Mouse (Mus musculus) brain, embryonic 14.5 days (tissue): ENCODE measurements around the gene Lmo4. TPM values are rescaled to one million over a fixed set of nuclear protein-coding genes. Genes with fewer than 3 reads are reported as not detected.

Experiments
- DNase-seq: peaks from one replicate; pipeline ENCODE4 v3.0.0-alpha.2; 2011; ENCODE audit warnings: low read depth
- CTCF ChIP-seq: fragments of 200-500 bp; IDR thresholded peaks from 2 replicates; pipeline ENCODE4 v1.5.1; 2012; ENCODE audit warnings: inconsistent platforms, mild to moderate bottlenecking, moderate library complexity, borderline replicate concordance; ENCODE audit not compliant: insufficient read depth, insufficient read length; ENCODE audit errors: extremely low read depth
- POLR2A ChIP-seq: fragments of 200-500 bp; IDR thresholded peaks from 2 replicates; pipeline ENCODE4 v1.6.1; 2012; ENCODE audit warnings: mild to moderate bottlenecking, inconsistent platforms, borderline replicate concordance; ENCODE audit not compliant: poor library complexity, insufficient read depth, insufficient read length, severe bottlenecking; ENCODE audit errors: extremely low read depth
- polyA plus RNA-seq: library from polyadenylated mRNA; depleted of rRNA; stranded (reverse); fragments of >200 nt; gene quantifications from 2 replicates; pipeline ENCODE4 v1.2.3, GENCODE M21; 2012

Gene Lmo4
- polyA plus RNA-seq, 1 experiment, result 155 TPM

DNA sequence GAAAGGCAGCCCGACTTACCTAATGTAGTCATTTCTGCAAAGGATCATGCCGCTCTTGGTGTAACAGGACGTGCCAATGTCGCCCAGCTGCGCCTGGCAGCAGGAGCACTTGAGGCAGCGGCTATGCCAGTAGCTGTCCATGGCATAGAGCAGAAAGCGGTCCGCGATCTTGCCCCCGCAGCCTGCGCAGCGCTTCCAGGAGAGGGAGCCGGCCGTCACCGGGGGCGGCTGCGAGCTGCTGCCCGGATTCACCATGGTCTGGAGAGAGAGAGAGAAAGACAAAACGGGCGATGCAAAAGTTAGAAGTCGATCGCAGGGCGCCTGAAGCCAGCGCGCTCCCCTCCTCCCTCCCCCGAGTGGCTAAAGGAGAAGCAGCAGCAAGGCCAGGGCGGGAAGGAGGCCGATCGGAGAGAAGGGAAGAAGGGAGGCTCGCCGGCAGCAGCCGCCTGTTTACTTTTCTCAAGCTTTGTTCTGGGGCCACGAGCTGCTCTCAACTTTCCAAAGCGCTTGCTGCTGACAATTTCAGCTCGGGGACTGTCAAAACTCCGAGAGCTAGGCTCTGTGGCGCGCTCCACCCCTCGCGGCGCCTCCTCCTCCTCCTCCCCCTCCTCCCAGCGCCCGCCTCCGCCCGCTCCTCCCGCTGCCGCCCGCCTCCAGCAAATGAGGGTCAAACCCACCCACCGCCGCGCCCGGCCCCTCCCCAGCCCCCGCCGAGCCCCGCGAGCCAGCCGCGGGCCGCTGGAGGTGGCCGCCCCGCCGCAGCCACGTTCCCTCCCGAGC, 3.0 kb downstream of the Lmo4 start:
- TF ChIP-seq CTCF (no peak), POLR2A (0 out of 2 replicates have a peak, but pooled peaks have one; percentile 19)
- peak; percentile 93 for DNase-seq

DNA sequence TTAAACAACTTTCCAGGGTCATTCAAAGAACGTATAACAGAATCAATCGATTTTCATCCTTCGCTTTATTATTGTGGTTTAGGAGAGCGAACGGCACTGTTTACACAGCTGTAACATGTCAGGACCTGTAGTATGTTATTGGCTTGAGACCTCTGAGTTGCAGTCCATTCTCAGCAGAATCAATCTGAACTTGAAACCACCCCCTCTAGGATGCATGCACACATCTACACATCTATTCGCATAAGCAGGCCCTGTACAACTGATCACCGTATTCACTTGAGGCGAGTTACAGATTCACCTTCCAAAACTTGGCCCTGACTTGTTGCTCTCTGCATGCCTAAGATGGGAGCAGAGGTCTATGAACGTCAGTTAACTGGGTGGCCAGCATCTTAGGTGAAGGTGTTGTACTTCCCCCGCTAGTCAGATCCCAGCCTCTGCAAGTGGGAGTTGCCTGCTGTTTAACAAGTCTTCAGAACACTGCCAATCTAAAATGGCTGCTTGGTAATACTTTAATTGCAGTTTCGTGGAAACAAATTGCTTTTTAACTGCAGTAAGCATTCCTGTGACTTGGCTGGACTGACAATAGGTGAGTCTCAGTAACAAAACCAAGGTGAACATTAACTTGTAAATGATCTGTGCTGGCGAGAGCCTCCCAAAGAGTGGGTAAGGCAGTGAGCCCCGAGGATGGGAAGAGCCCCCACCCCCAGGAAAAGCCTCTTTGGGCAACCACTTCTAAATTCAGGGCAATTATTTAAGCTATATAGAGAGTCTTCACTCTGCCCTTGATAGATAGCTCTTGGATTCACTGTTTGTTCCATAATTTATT, 19.5 kb downstream of the Lmo4 start:
- TF ChIP-seq CTCF (no peak), POLR2A (no peak)
- no peak for DNase-seq

- TF ChIP-seq CTCF (no peak), POLR2A (no peak)
- no peak for DNase-seq
These were observed 20.1 kb downstream of the Lmo4 start for GRCm38 (mm10) chr3:144184918-144185317.

- no peak for DNase-seq
- TF ChIP-seq POLR2A (no peak), CTCF (no peak)
These were observed 22.8 kb downstream of the Lmo4 start for GRCm38 (mm10) chr3:144182229-144182628.

GRCm38 (mm10) chr3:144178937-144179336, 26.1 kb downstream of the Lmo4 start:
- no peak for DNase-seq
- no peak for TF ChIP-seq POLR2A
- no peak for TF ChIP-seq CTCF

GRCm38 (mm10) chr3:144173866-144174588, 31.0 kb downstream of the Lmo4 start:
- DNase-seq, result peak; percentile 89
- TF ChIP-seq POLR2A, result no peak
- no peak for TF ChIP-seq CTCF

DNA sequence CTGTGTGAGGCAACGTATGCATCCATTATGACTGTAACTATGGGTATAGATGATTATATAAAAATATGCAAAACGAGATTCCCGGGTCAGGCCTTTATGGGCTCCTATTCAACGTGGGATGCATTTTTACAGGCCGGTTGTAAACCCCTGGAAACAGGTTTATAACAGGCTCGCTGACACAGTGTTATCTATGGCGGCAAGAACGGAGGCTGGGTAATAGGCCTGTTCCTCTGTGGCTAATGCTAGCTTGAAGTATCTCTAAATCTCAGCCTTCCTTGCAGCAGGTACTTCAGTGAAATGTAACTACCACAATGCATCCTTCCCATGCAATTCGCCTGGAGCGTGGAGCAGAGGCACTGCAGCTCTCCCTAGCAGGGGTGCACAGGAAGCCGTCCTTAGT, 31.9 kb downstream of the Lmo4 start:
- no peak for DNase-seq
- no peak for TF ChIP-seq POLR2A

DNA sequence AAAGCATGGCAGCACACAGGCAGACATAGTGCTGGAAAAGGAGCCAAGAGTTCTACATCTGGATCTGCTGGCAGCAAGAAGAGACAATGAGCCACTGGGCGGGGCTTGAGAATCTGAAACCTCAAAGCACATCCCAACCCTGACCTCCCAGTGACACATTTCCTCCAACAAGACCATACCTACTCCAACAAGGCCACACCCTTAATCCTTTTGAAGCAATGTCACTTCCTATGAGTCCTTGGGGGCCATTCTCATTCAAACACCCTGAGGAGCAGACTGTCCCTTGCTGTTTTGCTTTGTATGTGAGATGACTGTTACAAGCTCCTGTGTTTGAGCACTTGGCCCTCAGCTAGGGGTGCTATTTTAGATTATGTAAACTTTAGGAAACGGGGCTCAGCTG, 33.3 kb downstream of the Lmo4 start:
- DNase-seq, result no peak
- TF ChIP-seq POLR2A, result no peak
- no peak for TF ChIP-seq CTCF

GRCm38 (mm10) chr3:144170539-144170938, 34.5 kb downstream of the Lmo4 start:
- TF ChIP-seq POLR2A (no peak), CTCF (no peak)

GRCm38 (mm10) chr3:144166439-144167155, 38.4 kb downstream of the Lmo4 start:
- no peak for DNase-seq
- TF ChIP-seq POLR2A (no peak), CTCF (no peak)

More at GRCm38 (mm10) chr3:144170539-144170938, 34.5 kb downstream of the Lmo4 start:
- no peak for DNase-seq
